Mouse (Mus musculus) left cerebral cortex, postnatal 25 days (tissue): ENCODE measurements around the gene Arfgap2. TPM values are rescaled to one million over a fixed set of nuclear protein-coding genes. Genes with fewer than 3 reads are reported as not detected.

Source experiments
- DNase-seq, 2 experiments: peaks; one replicate each; pipeline ENCODE4 v3.0.0; 2022; ENCODE audit warnings: low spot score in 2 of 2, mixed read lengths in 1 of 2
- intact Hi-C: fragments of 180-260 bp; cut with DNase I; formaldehyde crosslinking; loops from one replicate; pipeline ENCODE4 v1.15.1; 2025
- total RNA-seq, 2 experiments: library from RNA; stranded (reverse); gene quantifications; 2 replicates each; pipeline ENCODE4 v1.2.3; 2021

Gene Arfgap2
- total RNA-seq, 2 experiments from 2014 or later: 71.8 to 74.1 TPM

DNA sequence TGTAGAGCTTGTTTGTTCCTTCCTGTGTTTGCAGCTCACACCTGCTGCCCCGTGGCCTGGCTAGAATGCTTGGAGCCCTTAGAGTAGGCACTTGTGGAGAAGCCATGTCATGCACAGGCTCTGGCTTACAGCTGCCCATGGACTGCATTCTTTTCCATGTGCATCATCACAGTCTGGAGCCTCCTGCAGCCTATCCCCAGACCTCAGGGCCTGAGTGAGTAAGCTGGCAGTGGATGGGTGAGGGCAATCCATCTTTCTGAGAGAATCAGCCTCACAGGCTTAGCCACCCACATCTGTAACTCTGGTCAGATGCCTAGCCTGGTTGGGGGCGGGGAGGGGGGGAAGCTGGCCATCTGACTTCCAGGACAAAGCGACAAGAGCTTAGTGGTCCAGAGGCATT lies 34.4 kb downstream of the Arfgap2 start:
- no peak for DNase-seq
- intact Hi-C loops: no loop called here

DNA sequence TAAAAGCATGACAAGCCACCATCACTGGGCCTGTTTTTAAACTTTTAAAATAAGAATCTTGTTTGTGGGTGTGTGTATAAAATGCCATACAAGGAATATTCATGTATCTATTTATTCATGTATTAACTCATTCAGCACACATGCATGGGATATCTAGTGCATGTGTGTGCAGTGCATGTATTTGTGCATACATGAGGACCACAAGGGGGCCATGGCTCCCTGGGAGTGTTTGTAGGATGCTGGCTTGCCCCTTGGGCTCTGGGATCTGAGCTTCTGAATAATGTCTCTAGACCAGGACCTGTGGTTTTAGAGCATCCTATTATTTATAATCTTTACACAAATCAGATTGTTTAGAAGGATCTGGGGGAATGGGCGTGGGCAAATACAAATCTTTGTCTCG lies 36.0 kb downstream of the Arfgap2 start:
- intact Hi-C loops: no loop called here

DNA sequence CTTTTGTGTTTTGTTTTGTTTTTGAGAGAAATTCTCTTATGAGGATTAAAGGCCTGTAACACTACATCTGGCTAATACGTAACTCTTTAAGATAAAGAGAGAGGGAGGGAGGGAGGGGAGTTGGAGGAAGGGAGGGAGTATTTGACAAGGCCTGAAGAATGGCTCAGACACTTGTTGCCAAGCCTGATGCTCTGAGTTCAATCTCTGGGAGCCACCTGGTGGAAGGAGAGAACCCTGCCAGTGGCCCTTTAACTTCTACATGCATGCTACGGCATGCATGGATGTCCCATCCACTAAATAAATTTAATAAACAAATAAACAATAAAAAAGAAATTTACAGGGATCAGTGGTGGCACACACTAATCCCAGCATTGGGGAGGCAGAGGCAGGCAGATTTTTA lies 37.1 kb downstream of the Arfgap2 start:
- no peak for DNase-seq
- intact Hi-C loops: no loop called here

More for the DNA sequence above, 36.0 kb downstream of the Arfgap2 start:
- DNase-seq: no peak

DNA sequence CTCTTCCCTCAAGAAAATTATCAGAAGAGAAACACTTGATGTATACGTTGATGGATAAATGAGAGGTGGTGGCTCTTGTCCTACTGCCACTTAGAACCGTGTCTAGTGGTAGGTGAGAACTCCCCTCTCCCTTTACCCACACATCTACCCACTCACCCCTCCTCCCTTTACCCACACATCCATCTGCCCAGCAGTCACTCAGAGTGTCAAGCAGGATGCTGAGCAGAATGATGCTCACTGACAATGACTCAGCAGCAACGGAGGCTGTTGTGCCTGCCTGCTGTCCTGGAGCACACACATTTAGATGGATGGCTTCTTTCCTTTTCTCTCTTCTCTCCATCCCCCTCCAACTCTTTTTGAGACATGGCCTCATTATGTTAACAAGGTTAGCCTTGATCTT lies 38.1 kb downstream of the Arfgap2 start:
- intact Hi-C loops: no loop called here
- DNase-seq: peak in 1 of 2 experiments; percentile 72

DNA sequence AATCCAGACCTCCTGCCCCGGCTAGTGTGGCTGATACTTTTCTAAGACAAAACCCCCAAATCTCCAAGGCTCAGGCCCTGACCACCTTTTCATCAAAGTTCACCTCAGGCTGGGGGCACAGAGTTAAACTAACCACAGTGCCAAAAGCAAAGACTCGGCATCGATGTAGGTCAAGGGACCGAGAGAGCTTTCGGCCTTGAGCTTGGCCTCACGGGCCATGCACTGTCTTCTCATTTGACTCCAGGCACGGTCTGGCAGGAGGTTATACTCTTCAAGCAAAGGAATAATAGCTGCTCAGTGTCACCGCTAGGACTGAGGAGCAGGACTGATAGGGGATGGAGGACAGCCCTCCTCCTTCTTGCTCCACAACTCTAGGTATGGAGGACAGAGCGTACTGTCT lies 41.2 kb downstream of the Arfgap2 start:
- DNase-seq: no peak
- intact Hi-C loops: no loop called here

DNA sequence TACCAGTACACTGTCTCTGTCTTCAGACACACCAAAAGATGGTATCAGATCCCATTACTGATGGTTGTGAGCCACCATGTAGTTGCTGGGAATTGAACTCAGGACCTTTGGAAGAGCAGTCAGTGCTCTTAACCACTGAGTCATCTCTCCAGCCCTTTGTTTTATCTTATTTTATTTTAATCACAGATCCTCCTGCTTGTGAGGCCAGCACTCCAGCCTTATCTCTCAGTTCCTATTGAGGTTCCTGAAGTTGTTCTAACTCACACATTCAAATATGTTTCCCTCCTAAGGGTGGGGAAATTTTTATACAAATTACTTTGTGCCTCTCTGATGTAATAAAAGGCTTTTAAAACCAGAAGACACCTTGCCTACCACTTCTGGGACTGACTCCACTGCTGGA lies 41.8 kb downstream of the Arfgap2 start:
- DNase-seq: no peak
- intact Hi-C loops: no loop called here

DNA sequence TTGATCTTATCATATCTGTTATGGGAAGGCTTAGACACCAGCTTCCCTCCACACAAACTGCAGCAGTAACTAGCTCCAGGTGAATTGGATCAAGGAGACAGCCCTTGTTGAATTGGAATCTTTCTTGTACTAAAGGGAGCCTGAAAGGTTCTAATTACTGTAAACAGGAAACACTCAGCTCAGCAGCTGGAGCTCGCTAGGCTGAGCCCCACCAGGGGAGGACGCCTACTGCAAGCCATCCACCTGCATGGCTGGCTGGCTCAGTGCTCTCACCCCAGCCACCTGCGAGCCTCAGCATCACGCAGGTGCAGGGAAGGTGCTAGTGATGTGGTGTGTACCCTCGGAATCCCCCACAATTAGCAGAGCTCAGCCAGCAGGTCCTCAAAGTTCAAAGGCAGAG lies 43.9 kb downstream of the Arfgap2 start:
- no peak for DNase-seq
- intact Hi-C loops: no loop called here

DNA sequence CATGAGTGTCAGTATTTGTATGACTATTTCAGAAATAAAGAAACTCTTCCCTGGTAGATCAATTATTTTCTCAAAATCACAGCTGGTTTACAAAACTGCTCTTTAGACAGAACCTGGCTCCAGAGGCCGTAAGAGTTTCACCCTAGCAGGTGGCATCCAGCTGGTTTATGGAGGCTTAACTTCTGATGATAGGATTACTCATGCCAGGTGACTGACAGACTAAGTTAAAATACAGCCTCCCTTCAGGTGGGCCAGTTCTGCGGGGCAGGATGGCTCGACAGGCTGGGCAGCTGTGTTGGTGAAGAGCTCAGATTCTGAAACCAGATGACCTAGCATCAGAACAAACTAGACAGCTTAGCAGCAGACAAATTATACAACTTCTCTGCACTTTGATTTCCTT lies 44.8 kb downstream of the Arfgap2 start:
- intact Hi-C loops: no loop called here
- DNase-seq: no peak

DNA sequence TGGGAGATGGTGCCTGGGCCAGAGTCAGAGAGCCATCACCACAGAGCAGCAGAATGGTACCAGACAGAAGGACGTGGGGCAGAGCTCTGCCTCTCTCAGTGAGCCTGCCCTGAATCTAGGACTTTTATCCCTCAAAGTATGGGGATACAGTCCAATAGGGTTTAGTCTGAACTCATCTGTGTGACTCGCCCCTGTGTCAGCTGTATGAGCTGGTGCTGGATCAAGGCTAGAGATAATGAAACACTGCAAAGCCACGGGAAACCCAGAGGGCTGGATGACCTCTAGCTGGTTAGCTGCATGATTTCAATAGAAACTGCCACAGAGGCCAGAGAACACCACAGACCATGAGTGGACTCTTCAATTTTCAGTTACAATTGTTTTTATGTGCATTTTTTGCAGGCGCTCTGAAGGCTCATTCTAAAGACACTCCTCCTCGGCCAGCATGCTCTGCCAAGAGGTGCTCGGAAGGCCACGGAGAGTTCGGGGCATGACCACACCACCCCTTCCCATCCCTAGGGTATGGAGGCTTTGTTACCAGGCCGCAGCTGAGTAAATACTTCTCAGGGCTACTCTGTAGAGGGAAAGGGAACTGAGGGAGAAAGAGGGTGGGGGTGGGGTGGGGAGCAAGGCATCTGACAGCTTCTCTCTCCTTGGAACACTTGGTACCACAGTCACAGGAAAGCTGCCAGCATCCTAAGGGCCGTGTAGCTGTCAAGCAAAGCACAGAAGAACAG lies 48.0 kb downstream of the Arfgap2 start:
- intact Hi-C loops: no loop called here
- no peak for DNase-seq

DNA sequence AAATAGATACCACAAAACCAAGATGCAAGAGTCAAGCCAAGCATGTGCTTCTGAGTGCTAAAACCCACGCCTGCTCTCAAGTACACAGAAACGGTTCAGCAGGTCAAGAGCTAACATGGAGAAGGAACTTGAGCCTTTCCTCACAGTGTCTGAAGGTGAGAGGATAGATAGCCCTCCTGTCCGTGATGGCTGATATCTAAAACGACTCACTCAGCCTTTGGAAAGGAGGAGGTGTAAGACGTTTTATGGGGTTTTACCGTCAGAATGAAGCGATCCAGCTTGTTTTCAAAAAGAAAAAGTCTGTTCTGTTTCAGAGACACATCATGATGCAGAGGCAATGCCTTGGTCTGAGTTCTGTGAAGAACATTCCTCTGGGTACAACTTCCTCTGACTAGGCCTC lies 49.4 kb downstream of the Arfgap2 start:
- intact Hi-C loops: no loop called here

DNA sequence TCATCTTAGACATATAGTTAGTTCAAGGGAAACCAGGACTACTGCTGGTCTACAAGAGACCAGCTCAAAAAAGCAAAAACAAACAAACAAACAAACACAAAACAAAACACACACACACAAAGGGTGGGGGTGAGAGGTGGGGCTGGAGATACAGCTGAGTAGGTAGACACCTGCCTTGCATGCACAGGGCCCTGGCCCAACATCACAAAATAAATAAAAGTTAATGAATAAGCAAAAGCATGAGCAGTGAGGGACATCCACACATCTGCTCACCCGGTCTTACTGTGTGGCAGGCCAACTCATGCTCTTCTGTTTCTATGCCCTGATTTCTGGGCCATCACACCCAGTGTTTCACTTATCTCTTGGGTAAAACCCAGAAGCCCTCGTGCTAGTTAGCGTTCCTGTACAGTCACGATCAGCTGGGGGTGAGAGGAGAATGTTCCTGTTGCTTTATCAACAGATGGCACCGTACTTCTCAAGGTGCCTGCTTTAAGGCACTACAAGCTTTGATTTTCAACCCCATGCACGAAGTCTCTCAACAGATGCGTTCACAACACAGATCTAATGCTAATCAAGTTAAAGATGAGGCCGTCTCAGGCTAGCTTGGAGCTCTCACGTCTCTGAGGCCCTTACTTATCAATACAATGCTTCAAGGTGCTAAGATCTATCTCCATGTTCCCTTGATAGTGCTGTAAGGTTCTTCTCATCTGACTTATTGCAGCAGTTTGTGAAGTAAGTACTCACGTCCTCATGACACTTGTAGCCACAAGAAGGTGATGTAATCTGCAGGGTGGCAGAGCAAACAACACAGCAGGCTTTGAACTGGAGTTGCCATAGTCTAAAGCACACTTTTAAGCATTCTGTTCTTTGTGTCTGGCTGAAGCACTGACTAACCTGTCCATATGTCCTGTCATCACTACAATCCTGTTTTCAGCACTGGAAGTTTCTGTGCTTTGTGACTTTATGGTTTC lies 56.1 kb downstream of the Arfgap2 start:
- intact Hi-C loops: no loop called here
- no peak for DNase-seq

More for the DNA sequence above, 49.4 kb downstream of the Arfgap2 start:
- no peak for DNase-seq

DNA sequence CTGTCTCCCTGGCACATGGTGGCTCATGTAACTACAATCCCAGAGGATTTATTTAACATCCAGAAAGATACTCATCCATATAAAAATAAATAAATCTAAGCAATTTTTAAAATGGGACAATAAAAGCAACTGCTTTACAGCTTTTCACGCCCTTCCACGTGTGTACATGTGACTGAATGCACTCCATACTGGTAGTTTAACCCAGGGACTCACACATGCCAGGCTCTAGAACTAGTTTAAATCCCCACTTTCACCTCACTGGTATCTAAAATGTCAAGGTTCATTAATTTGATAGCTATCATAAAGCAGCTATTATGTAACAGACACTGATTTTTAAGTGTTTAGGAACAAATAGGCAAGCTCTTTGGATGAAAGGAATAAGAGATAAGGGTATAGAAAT lies 57.1 kb downstream of the Arfgap2 start:
- intact Hi-C loops: no loop called here
- DNase-seq: no peak

DNA sequence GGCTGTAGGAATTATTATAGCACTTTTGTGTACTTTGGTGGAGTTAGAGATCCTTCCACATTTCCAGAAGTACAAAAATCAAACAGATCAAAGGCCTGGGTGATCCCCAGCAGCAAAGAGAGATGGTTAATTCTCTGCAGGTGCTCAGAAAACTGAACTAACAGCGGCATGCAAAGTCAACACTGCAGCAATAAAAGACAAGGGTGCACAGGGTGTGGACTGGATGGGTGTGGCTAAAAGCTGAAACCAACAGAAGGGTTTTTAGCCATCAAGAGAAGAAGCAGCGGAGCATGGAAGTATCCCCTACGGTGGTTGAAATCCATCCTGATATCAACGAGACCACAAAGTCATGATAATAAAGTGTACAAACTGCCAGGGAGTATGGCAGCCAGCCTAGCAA lies 57.7 kb downstream of the Arfgap2 start:
- no peak for DNase-seq
- intact Hi-C loops: no loop called here

DNA sequence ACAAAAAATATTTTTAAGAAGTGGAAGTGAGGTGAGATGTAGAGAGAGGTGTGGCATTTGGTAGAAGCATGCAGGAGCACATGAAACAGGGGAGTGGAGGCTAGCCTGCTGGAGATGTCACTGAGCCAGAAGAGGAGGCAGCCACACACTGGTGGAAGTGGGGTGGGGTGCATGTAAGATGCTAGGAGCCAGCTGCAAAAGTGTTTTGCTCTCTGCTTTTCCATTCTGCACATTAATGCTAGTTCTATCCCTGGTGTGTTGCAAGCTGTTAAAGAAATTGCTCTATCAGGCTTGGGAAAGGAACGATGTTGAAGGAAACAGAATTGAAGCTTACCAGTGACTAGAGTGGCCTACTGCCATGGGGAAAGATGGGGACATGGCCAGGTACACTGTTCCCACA lies 59.6 kb downstream of the Arfgap2 start:
- no peak for DNase-seq
- intact Hi-C loops: no loop called here

DNA sequence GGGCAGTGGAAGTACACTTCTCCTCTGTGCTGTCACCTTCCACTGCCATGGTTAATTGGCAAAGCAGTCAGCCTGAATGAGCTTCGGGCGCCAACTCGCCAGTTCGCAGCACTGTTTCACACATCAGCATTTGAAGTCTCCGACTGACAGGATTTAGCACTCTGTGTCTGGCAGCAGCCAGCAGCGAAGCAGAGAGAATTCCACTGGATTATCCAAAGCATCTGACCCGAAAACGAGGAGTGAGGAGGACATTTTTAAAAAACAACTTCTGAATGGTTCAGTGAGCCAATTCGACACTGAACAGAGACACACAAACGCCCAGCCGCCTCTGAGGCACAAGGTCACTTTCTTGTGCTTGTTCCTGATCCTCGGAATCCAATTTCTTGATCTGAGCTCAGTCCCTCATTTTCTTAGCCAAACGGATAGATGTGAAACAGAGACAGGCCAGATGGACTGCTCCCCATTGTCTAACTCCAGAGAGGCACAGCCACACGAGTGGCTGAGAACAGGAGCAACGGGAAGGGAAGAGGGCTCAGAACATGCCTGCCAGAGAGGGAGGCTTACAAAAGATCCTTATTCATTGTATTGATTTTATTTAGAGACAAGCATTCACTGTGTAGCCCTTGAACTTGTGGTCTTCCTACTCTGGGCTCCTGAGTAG lies 60.1 kb downstream of the Arfgap2 start:
- peak; percentile 40 to 62 for DNase-seq
- intact Hi-C loops: loop anchor here (5.0 kb wide), 2 partner anchors 42 to 132 kb away; partner anchors contain the start of gene Lrp4

Other genes starting within 250 kb of the Arfgap2 start
- gene Rapsn, start 229.4 kb upstream of the Arfgap2 start, total RNA-seq: under 1 TPM; 0.41 to 0.53 TPM
- 100 to 1,000 TPM; 184 to 218 TPM for gene Psmc3, start 211.0 kb upstream of the Arfgap2 start, total RNA-seq
- gene Slc39a13, start 194.6 kb upstream of the Arfgap2 start, total RNA-seq: 10 to 100 TPM; 25.1 to 29.4 TPM
- gene Spi1, start 182.6 kb upstream of the Arfgap2 start, total RNA-seq: 1 to 10 TPM; 3.0 to 5.3 TPM
- gene Mybpc3, start 146.8 kb upstream of the Arfgap2 start, total RNA-seq: 1 to 10 TPM in 1 of 2 experiments, under 1 TPM in 1; 0.96 to 1.4 TPM
- 100 to 1,000 TPM; 232 to 233 TPM for gene Madd, start 81.1 kb upstream of the Arfgap2 start, total RNA-seq
- 1 to 10 TPM; 2.7 to 5.7 TPM for gene Nr1h3, start 62.1 kb upstream of the Arfgap2 start, total RNA-seq
- gene Acp2, start 62.1 kb upstream of the Arfgap2 start, total RNA-seq: 10 to 100 TPM; 49.7 to 51.4 TPM
- gene Ddb2, start 28.0 kb upstream of the Arfgap2 start, total RNA-seq: 10 to 100 TPM; 10.6 to 11.9 TPM
- gene Pacsin3, start 9.0 kb upstream of the Arfgap2 start, total RNA-seq: 10 to 100 TPM; 33.6 to 40.5 TPM
- gene 1110051M20Rik, start 179.7 kb downstream of the Arfgap2 start, total RNA-seq: 10 to 100 TPM; 89.9 to 96.6 TPM
- gene Lrp4, start 192.5 kb downstream of the Arfgap2 start, total RNA-seq: 10 to 100 TPM; 24.9 to 25.2 TPM